Mouse (Mus musculus) activated CD4-positive, CD25-positive, alpha-beta regulatory T cell, adult 4 months (primary cell): ENCODE measurements around the gene Abcc12. TPM values are rescaled to one million over a fixed set of nuclear protein-coding genes. Genes with fewer than 3 reads are reported as not detected.

Experiments
- ATAC-seq: one replicate; pipeline ENCODE4 v1.8.0; 2017
- polyA plus RNA-seq, 2 experiments: library from polyadenylated mRNA; unstranded; fragments of 100-300 nt; shearing (Covaris generic); gene quantifications; one replicate each; pipeline ENCODE4 v1.2.1; 2017

The Abcc12 gene
- polyA plus RNA-seq: not detected

DNA sequence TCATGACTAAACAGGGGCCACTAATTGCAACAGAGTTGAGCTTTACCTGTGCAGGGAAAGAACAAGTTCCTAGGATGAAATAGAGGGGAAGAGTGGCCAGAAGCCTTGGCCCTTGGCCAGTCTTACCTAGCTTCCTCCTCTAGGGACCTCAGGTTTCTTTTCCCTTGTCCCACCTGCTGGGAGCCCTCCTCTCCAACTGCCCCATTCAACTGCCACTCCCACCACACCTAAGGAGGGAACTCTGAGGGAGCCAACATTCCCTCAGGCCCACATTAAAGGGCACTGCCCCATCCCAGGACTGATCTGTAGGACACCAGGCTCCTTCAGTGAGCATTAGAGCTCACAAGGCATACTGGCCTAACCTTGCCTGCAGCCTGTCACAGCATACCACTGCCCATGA, at the start of gene Abcc12:
Gene Abcc12 (minus strand): TSS at position 229 of the 400 bp plus-strand sequence.
- no peak for ATAC-seq

DNA sequence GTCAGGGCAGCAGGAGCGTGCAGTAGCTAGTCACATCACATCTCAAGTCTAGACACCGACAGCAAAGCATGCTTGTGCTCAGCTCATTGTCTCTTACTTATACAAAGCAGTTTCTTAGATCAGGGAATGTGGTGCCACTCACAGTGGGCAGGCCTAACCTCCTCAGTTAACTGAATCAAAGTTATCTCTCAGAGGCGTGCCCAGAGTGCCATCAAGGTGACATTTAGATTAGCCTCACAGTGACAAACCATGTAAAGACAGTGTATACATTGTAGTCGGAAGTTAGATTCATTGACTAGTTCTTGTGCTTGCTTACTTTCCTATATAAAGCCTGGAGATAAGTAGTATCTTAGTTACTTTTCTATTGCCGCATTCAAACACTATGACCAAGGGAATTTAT, 49.7 kb upstream of the Abcc12 start:
- no peak for ATAC-seq

DNA sequence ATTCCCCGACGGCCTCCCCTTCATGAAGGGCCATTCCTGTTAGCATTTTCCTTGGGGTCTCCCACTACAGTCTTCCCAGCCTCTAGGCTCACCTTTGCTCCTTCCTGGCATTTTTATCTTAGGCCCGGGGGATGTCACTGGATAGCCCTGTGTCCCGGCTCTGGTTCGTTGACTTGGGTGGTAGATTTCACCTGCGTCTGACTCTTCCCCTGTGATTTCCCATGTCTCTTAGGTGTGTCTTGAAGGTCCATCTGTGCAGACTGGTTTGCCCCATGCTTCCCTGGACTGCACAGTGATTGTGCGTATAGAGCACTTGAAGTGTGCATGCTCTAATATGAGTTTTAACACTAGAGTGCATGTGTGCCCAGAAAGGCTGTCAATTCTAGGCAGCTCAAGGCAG, 44.4 kb upstream of the Abcc12 start:
- ATAC-seq: no peak

DNA sequence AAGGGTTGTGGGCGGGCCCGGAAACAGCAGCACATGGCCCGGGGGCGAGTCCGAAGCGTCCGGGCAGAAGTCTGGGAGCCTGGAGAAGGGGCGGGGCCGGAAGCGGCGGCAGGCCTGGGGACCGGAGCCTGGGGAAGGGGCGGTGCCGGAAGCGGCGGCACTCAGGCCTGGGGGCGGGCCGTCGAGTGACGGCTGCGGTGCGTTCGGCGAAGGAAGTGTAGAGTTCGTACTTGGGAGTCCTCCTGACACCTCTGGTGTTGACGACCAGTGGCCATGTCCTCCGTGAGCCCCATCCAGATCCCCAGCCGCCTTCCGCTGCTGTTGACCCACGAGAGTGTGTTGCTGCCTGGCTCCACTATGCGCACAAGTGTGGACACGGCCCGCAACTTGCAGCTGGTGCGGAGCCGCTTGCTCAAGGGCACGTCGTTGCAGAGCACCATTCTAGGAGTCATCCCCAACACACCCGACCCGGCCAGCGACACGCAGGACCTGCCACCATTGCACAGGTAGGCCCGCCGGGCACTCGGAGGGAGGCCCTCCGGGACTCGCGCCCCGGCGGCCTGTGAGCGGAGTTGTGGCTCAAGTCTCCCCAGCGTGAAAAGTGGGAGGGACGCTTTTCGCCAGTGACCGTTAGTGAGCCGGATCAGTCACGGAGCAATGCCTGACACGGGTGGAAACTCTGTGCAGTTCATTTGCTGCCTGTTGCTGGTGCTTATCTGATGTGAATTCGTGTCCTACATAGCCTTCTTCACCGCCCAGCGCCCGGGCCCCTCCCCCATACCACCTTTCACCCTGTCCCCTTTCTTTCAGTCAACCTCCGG, 43.6 kb upstream of the Abcc12 start, which contains the start of gene Lonp2:
Gene Lonp2 (plus strand): TSS at position 133 of the 821 bp plus-strand sequence.
- peak; percentile 92 for ATAC-seq

DNA sequence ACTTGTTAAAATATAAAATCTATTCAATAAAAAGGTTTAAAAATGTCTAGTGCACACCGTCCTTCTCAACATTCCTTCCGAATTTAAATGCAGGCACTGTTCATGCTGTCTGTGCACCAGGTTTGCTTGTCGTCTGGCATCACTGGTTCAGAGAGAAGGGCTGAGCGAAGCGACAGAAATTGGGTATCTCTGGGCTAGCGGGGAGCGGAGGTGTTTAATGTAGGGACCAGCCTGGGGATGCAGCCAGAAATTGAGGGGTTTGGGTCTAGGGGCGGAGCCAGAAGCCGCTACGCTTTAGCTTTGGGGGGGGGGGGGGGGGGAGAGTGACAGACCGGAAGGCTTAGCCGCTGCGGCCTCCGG, 43.0 kb upstream of the Abcc12 start:
- ATAC-seq: no peak

DNA sequence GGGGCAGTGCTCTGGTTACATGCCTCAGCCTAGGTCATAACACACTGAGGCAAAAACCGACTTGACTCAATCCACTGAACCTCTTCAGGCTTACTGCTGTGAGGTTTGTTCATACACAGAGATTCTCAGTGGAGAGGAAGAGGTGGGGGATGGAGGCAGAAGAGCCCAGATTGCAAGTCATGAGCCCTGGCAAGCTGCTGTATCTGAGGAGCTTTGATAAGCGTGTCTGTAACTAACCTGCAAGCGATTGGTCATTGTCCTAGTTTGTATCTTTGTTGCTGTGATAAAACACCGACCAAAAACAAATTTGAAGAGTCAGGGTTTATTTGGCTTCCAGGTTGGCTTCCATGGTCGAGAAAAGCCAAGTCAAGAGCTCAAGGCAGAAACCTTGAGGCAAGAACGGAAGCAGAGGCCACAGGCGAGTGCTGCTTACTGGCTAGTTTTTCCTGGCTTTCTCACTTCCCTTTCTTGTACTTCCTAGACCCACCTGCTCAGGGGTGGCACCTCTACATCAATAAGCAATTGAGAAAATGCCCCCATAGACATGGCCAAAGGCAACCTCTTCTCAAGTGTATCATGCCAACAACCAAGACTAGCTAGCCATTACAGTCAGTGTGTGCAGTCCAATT, 37.4 kb upstream of the Abcc12 start:
- no peak for ATAC-seq

DNA sequence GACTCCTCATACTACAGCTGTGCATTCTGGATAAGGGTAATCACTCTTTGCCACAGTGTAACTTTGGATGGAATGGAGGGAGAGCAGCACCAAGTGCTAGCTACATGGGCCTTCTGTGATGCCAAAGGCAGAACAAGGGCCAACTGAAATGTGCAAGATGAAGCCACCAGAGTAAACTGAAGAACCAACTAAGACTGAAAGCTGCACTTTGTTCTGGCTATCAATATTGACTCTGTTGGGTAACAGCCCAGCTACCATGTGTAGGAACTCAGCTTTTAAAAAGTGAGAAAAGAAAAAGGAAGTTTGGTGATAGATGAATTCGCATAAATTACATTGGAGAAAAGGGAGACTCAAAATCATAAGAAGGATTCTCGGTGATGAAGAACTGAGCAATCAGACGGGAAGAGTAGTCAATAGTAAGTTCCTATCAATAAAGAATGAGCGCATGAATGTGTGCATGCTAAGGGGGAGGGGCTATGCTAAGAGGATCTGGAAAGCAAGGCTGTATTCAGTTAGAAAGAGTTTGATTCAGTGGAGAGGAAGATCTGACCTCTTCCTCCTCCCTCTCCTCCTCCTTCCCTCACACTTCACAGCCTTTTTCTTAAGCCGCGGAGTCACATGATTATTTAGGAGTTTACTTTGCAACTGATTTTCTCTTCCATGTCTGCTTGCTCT, 34.7 kb upstream of the Abcc12 start:
- ATAC-seq: no peak

DNA sequence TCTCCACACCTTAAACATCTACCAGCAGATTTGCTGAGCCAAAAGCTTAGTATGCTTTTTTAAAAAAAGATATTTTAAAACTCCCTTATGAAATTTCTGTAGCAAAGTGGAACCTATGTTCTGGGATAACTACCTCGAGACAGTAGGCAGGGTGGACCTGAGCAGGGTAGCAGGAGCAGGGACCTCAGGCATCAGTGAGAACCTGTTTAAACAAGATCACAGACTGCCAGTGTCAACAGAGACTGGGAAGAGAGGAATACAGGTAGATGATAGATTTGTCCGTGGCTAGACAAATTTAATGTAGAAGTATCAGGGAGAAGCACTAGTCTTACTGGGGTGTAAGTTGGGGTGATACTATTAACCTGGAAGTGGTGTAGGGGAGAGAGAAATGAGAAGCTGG, 33.3 kb upstream of the Abcc12 start:
- no peak for ATAC-seq

DNA sequence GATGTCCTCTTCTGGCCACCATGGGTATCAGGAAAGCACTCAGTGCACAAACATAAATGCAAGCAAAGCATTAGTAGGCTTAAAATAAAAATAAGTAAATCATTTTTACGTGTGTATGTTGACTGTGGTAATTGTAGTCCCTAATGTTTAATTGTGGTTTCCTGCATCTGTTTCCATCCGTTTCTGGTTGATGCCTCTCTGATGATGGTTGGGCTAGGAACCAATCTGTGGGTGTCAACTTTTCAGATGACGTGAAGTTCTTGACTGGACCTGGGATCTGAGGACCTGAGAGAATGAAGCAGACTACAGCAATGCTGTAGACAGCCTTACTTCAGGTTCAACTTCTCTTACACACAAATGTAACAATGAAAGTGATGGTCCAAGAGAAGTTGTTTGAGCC, 24.2 kb upstream of the Abcc12 start:
- no peak for ATAC-seq

DNA sequence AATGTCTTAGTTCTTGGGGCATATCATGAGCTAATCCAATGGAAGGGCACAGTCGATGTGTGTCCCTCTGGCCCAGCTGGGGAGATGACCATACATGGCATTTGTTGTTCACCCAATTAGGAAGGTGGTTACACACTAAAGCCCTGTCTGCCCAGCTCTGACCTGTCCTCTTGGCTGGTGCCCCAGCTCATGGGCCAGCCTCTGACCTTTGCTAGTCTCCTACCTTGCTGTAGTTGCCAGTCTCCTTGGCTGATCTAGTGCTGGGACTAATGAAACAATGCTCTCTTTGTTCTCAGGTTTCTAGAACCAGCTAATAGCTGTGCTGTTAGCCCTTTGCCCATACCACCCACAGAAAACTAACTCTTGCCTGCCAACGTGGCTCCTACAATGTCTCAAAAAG, 22.7 kb upstream of the Abcc12 start:
- ATAC-seq: no peak

DNA sequence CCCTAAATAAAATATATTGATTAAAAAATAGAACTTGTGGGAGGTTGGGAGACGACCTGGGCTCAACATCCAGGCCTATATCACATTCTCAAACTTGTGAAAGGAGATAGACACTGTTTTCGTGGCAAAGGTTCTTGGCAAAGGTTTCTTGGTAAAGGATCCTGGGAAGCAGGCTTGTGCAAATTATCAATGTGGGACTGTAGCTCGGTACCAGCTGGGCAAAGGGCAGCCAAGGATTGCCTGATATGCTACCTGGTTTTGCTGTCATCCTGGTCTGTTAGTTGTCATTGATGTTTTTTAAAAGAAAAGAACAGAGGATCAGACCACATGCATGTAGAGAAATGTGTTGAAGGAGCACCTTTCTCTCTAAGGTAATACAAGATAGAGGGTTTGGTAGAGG, 19.8 kb upstream of the Abcc12 start:
- no peak for ATAC-seq

DNA sequence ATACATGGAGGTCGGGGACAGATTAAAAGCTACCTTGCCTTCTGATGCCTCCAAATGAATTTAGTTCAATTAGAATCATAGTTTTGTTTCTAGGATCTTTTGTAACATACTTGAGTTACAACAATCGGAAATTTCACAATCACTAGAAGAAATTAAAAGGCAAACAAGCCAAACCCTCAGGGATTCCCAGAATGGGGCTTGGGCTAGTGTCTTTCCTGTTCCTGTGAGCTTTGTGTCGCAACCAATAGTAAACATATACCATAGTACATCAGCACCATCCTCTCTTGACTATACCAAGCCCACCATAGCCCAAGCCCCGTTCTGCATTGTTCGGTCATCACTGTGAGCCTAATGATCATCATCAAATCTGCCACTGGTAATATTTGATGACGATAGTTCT, 18.8 kb upstream of the Abcc12 start:
- ATAC-seq: no peak

DNA sequence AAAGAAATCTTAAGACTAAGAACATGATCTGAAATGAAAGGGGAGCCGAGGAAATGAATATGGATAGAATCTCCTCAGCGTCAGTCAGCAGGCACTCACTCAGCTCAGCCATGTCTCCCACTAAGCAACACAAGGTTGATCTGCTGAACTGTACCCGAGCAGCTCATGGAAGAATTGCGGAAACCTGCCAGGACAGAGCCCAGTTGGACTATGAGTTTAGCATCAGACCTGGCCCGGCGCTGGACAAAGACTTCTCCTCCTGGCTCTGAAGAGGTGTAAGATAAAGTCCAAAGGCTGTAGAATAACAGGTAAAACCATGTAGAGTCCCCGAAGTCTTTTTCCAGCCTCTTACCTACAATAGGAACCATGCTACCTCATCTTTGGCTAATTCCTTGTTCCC, 17.2 kb upstream of the Abcc12 start:
- no peak for ATAC-seq

DNA sequence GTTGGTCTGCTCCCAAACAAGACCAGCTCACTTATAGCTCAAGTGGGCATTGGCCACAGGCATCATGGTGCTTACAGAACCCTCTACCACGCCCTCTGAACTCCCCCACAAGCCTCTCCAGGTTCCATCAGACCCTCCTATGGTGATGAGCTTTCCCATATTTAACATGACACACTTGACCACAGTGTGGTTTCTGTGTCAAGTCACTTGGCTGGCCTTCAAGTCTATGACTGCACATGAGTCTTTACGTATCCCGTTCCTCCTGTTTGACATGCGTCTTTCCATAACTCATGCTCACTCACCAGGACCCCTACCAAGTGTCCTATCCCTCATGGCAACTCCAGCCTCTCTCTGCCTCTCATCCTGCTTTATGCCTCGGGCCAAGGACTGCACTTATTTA, 15.2 kb upstream of the Abcc12 start:
- ATAC-seq: no peak

DNA sequence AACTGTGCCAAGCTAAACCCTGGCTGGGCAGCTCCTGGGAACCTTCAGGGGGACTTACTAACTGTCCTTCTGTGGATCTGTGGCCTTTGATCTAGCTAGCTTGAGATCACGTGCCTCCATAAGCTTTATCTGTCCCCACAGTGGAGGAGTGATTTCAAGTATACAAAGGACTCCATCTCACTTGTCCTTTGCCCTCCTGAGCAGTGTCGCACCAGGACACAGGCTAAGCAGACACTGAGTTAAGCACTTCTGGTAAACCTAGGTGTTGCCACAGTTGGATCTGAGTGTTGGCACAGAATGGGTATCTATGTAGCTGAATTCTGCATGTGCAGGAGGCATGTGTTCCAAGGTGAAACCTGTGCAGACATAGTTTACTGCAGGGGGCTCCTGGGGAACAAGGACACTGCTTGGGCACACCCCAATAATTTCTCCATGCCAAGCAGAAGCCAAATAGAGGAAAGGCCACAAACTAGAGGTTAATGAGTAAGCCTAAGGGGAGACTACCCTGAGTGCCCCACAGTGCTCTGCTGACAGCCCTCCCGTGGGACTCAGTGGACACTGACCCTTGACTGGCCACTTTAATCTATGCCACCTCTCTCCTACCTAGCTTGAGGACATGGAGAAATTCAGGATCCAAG, 13.8 kb upstream of the Abcc12 start:
- ATAC-seq: no peak

DNA sequence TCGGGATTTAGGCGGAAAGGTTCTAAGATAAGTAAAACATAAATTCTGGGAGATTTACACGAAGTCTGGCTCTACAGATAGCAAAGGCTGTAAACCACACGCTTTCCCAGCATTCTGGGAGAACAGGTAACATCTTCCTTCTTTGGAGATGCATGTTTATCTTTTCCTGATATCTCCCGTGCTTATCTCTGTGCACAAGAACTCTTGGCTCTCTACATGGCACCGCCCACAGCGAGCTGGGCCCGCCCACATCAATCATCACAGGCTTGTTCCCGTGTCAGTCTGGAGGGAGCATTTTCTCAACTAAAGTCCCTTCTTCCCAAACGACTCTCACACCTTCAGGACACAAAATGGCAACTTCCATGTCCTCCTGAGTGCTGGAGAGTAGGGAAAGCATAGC, 12.6 kb upstream of the Abcc12 start:
- ATAC-seq: no peak

DNA sequence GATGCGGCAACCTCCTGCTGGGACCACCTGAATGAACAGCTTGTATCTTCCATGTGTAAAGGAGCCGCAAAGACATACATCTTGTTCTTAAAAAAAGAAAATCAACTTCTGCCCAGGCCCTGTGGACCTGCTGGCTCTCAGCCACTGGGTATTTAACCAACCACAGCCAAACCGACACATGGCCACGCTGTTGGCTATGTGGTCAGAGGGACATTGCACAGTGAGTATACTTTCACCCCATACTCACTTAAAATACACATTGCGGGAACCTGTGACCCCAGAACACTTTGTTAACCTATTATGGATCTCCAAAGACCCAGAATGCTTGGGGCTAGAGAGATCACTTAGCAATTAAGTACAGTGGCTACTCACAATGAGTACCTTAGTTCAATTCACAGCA, 7.9 kb upstream of the Abcc12 start:
- ATAC-seq: no peak

DNA sequence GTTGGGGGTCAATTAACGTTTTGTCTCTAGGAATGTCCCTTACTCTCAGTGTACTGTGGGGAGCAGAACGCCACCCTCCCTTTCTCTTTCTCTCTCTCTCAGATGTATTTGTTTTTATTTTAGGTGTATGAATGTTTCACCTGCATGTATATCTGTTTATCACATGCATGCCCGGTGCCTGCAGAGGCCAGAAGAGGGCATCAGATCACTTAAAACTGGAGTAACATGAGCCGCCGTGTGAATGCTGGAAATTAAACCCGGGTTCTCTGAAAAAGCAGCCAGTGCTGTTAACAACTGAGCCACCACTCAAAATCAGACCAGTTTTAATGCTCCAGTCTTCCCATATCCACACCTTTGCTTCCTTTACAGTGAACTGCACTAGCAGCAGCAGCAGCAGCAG, 6.2 kb upstream of the Abcc12 start:
- ATAC-seq: no peak

DNA sequence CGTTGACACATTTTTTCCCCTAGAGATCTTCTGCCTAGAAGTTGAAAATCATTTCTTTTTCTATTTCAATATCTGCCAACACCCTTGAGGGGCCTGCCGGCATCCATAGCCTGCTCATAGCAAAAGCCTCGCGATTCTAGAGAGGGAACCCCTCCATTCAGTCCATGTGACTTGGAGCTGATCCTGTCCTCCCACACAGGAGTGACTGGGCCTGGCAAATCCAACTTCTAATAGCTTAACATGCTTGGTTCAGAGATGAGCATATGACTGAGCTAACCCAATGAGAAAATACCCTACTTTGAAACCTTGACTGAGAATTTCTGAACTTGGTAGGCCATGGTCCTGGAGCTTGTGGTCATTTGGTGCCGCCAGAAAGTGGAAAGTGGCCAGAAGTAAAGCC, 5.6 kb upstream of the Abcc12 start:
- no peak for ATAC-seq

DNA sequence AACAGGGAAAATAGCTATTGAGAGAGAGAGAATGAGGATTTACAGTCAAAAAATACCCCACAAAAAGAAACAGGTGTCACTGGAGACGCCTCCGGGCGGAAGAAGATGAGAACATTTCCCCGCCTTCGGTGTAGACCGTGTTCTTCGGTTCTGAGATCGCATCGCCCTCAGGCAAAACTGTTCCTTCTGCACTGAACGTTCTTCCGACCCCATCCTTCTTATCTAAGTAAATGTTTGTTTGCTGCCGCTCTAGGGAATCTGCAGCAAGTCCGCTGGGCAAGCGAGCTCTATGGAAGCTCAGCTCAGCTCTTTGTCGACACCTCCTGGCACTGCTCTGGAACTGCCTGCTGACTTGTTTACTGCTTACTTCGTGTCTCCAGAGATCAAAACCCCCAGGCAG, 5.0 kb upstream of the Abcc12 start:
- ATAC-seq: peak; percentile 85

DNA sequence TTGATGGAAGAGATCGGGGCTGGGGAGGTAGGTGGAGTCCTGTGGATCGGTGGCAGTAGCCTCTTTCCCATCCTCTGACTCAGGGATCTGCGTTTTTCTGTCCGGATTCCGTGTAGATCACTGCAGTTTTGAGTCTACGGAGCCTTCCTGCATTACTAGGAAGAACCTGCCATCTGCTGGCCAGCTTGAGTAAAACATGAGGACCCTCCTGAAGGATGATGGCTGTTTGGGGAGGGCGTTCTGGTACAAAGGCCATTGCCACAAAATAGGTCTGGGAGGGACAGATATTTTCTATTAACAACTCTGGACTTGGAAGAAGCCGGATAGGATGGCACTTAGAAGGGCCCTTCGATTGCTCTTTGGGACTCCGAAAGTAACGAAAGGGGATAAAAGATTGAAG, 4.6 kb upstream of the Abcc12 start:
- ATAC-seq: peak; percentile 79

DNA sequence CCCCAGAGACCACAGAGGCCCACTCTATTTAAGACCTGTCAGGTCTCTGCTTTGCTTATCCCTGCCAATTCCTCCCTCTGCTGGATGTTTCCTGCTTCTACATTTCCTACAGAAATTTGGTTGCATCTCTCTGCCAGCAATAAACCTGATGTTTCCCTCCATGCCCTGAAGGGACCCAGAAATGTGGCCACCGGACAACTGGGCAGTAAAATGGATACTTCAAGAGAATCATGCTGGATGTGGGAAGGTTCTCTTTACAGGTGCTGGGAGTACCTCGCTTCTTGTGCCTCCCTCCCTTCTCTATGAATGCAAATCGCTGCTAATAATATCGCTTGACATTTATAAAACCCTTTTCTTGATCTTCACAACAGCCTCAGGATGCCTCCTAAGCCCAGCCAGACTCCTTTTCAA, 1.4 kb upstream of the Abcc12 start:
- no peak for ATAC-seq

DNA sequence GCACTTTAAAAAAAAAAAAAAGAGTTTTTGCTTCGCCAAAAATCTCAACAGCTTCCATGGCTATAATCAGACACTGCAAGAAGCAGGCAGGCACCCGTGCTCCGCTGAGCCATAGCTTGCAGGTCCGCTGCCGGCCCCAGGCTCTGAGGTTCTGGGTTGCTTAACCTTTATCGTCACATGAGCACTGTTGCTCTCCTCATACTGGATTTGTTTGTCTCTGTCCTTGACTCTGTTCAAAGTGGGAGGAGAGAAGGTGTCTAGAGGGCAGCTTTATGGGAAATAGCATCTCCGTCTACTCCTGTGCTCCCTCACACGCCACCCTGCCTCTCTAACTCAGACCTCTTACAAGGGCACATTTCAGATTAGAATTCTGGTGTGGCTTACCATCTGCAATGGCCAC, 1.8 kb downstream of the Abcc12 start:
- ATAC-seq: no peak

DNA sequence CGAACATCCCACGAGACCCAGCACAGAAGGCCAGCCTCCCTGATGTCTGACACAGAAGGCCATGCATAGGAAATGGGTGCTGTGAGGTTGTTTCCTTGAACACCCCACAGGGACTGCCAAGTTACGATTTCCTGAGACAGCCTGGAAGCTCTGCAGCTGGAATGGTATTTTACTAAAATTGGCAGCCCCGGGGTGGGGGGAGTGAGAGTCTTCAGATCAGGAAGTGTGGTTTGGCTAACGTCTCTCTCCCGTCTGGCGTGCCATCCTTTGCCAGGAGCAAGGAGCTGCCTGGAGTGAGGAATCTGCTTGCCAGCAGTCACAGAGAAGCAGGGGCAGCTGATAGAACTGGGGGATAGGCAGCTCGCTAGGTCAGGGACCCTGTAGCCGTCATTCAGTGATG, 2.4 kb downstream of the Abcc12 start:
- ATAC-seq: no peak
